Mouse (Mus musculus) right cerebral cortex, adult 18-20 months (tissue): Measurements from ENCODE around the gene Serbp1.

Experiments used
- DNase-seq: peaks from one replicate; pipeline ENCODE4 v3.0.0; 2022; ENCODE audit warnings: mixed read lengths

The Serbp1 gene

GRCm38 (mm10) chr6:67303210-67303609 is 65.2 kb downstream of the Serbp1 start:
- no peak for DNase-seq

GRCm38 (mm10) chr6:67308994-67309393 is 71.0 kb downstream of the Serbp1 start:
- DNase-seq, result no peak

- no peak for DNase-seq
These were observed 71.8 kb downstream of the Serbp1 start for GRCm38 (mm10) chr6:67309752-67310151.

- no peak for DNase-seq
These were observed 76.7 kb downstream of the Serbp1 start for GRCm38 (mm10) chr6:67314697-67315096.

GRCm38 (mm10) chr6:67317068-67317467 is 79.1 kb downstream of the Serbp1 start:
- no peak for DNase-seq

- DNase-seq, result no peak
These were observed 79.9 kb downstream of the Serbp1 start for GRCm38 (mm10) chr6:67317827-67318338.

GRCm38 (mm10) chr6:67318451-67318850 is 80.5 kb downstream of the Serbp1 start:
- DNase-seq, result peak; percentile 62

GRCm38 (mm10) chr6:67323788-67324187 is 85.8 kb downstream of the Serbp1 start:
- DNase-seq, result no peak

- no peak for DNase-seq
These were observed 100.0 kb downstream of the Serbp1 start for GRCm38 (mm10) chr6:67337943-67338342.

- DNase-seq, result no peak
These were observed 101.5 kb downstream of the Serbp1 start for GRCm38 (mm10) chr6:67339494-67339893.
